Mouse (Mus musculus) heart, postnatal 14 days (tissue): ENCODE measurements at regions not wholly inside any gene's neighbourhood (a gene's known extent, or its start where the extent isn't known, plus 50 kb on each side); places are given as distances from the start of the nearest gene placed in this dataset.

Experiments used
- DNase-seq, 2 experiments: peaks; one replicate each; pipeline ENCODE4 v3.0.0; 2021 to 2022
- intact Hi-C: fragments of 180-260 bp; cut with DNase I; formaldehyde crosslinking; loops from one replicate; pipeline ENCODE4 v1.15.1; 2025

- DNase-seq, result no peak
- intact Hi-C loops, result no loop called here
These were observed 145.3 kb upstream of the Rap1b start for GRCm38 (mm10) chr10:117991176-117991575.

DNA sequence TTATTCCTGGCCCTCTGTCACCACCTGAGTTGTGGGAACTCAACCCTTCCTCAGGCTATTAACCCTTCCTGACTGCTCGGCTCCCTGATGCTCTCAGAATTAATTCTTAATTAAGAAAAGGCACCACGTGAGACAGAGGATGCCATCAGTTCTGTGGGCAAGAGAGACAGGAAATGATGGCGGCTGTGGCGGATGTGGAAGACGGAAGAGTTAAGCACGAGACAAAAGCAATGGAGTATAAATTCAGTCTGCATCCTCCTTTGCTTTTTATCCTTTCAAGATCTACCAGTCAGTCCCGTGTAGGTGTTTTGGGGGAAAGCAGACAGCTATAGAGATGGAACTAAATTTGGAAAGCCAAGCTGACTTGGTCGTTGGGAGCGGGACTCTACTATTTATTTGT, 146.5 kb upstream of the Rap1b start:
- no peak for DNase-seq
- intact Hi-C loops, result no loop called here

GRCm38 (mm10) chr10:117993809-117994208, 147.8 kb upstream of the Mdm1 start:
- DNase-seq, result no peak
- intact Hi-C loops, result no loop called here

DNA sequence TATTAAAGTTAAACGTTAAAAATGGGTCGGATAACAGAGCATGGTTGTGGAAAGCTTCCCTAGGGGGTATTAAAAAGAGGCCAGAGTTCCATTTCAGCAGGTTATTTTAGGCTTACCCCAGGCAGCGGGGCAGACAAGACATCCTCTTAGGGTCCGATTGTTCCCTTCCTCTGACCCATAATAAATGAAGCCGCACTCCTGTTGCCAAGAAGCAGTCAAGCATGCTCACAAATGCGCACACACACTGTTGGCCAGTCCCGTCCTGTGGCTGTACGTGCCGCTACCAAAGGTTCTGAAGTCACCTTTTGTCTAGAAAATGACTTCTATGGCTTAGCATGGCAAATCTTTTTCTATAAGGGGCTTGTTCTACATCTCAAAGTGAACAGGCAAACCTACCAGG, 146.8 kb upstream of the Mdm1 start:
- DNase-seq, result no peak
- intact Hi-C loops, result no loop called here

DNA sequence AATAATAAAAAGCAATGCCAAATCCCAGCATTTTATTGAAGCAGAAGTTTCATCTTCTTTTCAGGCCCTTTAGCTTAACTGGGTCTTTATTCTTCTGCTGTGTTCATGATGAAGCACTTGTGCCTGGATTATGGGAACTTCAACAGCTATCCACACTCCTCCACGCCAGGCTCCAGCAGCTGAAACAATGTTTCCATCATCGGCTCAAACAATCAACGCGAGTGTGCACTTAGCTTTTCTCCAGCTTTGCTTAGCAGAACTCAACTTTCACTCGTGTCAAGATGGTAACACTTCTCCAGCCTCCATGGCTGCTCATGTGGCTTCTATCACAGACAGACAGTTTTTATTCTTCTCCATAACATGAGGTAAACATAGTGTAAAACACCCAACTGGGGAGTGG, 143.8 kb upstream of the Mdm1 start:
- intact Hi-C loops, result no loop called here

GRCm38 (mm10) chr10:118000591-118000990, 141.0 kb upstream of the Mdm1 start:
- DNase-seq, result no peak
- intact Hi-C loops, result loop anchor here (5.0 kb wide), 1 partner anchor 112 kb away; no protein-coding TSS in a partner anchor

More for the DNA sequence above, 143.8 kb upstream of the Mdm1 start:
- no peak for DNase-seq

DNA sequence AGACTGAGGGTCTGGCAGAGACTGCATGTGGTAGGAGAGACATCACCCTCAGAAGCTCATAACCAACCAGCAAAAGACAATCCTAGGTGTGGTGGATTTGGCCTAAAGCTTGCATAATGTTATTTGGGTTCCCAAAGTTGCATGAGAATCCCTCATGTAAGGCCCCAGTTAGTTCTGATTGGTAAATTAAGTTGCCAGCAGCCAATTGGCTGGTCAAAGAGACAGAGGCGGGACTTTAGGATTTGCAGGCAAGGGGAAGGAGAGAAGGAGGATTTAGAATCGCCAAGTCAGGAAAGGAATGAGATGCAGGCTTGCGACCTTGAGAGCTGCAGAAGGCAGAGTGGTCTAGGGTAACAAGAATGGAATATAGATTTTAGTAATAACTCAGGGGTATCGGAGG, 140.1 kb upstream of the Mdm1 start:
- intact Hi-C loops, result loop anchor here (5.0 kb wide), 1 partner anchor 111 kb away; no protein-coding TSS in a partner anchor
- no peak for DNase-seq

DNA sequence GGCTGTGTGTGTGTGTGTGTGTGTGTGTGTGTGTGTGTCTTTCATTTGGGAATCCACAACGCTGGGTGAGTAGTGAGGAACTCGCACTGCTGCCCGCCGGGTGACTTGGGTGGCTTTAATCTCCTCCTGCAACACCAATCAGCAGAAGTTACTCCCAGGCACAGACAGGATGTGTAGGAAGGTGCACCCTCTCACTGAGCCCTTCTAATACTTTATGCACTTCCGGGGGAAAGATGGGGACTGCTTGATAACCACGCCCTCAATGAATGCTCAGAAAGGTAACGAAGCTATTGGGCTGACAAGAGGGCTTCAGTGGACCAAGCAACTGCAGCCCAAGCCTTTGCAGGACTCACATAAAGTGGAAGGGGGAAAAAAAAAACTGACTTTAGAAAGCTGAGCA, 139.6 kb upstream of the Mdm1 start:
- intact Hi-C loops, result loop anchor here (5.0 kb wide), 1 partner anchor 110 kb away; no protein-coding TSS in a partner anchor
- no peak for DNase-seq

GRCm38 (mm10) chr10:118002559-118002958, 139.1 kb upstream of the Mdm1 start:
- DNase-seq, result no peak
- intact Hi-C loops, result loop anchor here (5.0 kb wide), 1 partner anchor 110 kb away; no protein-coding TSS in a partner anchor

DNA sequence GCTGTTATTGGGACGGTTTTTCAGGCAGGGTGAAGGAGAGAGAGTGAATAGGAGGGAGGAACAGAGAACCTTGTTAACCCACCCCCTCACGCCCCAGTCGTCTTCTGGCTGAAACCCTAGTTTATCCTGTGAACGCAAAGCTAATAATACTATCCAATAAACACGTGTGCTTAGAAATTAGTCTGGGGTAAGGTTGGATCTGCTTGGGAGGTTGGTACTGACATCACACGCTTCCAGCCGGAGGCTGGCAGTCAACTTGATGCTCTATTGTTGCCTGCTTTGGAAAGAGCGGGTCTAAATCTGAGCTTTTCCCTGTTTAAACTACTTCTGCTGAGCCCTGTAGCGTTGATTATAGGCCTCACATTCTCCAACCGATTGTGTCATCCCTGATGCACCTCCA, 138.4 kb upstream of the Mdm1 start:
- no peak for DNase-seq

DNA sequence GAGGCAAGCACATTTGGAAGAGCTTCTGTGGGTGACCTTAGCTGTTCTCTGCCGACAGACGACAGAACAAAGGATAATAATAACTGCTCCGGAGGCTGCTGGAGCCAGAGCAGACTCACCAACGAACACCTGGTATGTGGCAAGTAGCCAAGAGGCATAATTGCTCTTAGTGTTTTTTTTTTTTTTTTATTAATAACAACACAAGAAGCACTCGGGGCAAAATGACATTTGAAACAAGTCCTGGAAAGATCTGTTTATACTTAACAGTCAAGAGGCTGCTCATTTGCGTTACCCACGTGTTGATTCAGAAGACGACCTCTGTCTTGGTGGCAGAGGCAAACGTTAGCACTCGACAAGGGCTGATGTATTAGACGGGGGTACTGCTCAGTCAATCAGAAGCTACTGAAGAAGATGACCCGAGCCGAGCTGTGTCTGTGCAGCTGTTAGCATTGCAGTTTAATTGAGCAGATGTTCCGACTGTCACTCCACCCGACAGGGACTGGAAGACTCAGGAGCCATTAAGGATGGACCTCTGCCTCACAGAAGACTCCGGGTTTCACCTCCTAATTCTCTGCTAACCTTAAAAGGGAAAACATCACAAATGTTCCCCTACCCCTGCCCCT, 137.8 kb upstream of the Mdm1 start:
- peak in 1 of 2 experiments; percentile 54 for DNase-seq
- intact Hi-C loops, result loop anchor here (5.0 kb wide), 1 partner anchor 108 kb away; no protein-coding TSS in a partner anchor

More for the DNA sequence above, 138.4 kb upstream of the Mdm1 start:
- intact Hi-C loops, result loop anchor here (5.0 kb wide), 1 partner anchor 109 kb away; no protein-coding TSS in a partner anchor

DNA sequence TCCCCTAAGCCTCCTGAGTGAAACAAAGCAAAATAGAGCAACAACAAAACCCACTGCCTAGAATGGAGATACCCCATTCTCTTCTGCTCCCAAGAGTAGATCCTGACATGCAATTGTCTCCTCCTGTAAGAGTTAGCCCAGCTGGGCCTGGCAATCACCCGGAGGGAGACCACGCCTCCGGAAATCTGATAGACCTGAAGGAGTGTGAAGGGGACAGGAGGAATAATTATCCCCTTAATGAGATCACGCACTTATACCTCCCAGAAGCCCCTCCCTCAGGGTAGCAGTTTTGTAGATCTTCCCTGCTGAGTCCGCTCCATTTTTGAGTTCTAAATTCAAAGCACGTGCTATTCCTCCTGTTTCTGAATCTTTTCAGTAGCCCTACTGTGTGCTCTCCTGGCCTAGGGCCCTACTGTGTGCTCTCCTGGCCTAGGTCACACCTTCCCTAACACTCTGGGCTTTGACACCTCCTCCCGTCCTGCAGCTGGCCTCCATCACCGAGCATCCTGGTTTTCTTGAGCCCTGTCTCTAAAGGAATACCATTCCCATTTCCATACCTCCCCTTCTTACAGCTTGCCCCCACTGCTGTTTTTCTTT, 137.2 kb upstream of the Mdm1 start:
- DNase-seq, result no peak
- intact Hi-C loops, result loop anchor here (5.0 kb wide), 1 partner anchor 108 kb away; no protein-coding TSS in a partner anchor

DNA sequence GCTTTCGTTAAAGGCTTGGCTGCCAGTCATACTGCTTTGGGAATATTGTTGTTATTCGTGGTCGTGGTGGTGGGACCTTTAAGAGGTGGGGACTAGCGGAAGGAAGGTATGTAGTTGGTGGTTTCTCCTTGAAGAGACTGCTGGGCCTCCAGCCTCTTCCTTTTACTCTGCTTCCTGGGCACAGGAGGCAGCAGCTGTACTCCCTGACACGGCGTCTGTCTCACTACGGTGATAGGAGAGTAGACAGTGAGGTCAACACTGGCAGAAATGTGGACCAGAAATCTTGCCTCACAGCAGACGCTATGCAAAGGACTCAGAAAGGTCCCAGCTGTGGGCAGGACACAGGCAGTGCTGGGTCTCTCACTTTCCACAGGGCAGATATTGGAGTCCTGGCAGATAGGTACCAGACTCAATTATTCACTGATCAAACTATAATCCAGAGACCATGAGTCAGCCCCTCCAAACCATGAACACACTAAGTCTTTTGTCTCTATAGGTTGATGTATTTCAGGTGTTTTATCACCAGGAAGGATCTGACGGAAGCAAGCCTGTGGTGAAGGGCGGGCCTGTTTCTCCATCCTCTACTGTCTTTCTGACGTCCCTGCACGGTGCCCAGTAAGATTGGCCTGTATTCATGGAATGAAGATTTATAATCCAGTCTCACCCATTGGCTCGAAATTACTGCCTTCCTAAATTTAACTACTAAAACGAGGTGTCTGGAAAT, 134.6 kb upstream of the Mdm1 start:
- DNase-seq, result no peak
- intact Hi-C loops, result loop anchor here (5.0 kb wide), 1 partner anchor 215 kb away; the partner anchor contains the start of gene Nup107

GRCm38 (mm10) chr10:118007846-118008245, 133.8 kb upstream of the Mdm1 start:
- no peak for DNase-seq
- intact Hi-C loops, result loop anchor here (5.0 kb wide), 1 partner anchor 216 kb away; the partner anchor contains the start of gene Nup107

GRCm38 (mm10) chr10:118011687-118012567, 129.7 kb upstream of the Mdm1 start:
- intact Hi-C loops, result no loop called here
- DNase-seq, result no peak

- intact Hi-C loops, result loop anchor here (1.0 kb wide), 1 partner anchor 16 kb away; no protein-coding TSS in a partner anchor
- DNase-seq, result no peak
These were observed 112.8 kb upstream of the Mdm1 start for GRCm38 (mm10) chr10:118028831-118029230.

DNA sequence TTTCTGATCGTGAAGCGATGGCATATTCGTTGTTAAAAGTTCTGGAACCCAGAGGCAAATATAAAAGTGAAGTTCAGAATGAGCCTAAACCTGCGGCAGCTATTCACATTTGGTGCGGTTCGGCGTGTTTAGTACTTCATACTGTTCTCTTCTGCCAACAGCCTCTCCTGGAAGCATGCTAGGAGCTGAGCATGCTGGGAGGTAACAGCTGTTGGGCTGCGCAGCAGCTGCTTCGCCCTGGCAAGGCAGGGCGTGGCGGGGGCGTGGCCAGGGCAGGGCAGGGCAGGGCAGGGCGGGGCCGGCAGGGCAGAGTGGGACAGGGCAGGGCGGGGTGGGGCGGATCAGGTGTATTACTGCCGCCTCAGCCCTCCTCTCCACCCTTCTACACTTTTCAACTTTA, 107.2 kb upstream of the Mdm1 start:
- intact Hi-C loops, result no loop called here
- no peak for DNase-seq

GRCm38 (mm10) chr10:118035035-118035434, 106.6 kb upstream of the Mdm1 start:
- DNase-seq, result no peak
- intact Hi-C loops, result no loop called here

GRCm38 (mm10) chr10:118038465-118038864, 103.1 kb upstream of the Mdm1 start:
- DNase-seq, result no peak
- intact Hi-C loops, result no loop called here

GRCm38 (mm10) chr10:118039056-118039455, 102.6 kb upstream of the Mdm1 start:
- no peak for DNase-seq
- intact Hi-C loops, result no loop called here
